Mouse (Mus musculus): ENCODE data around the gene Hira. TPM values are rescaled to one million over a fixed set of nuclear protein-coding genes. Genes with fewer than 3 reads are reported as not detected.
"Not testable (repeated sequence)": the region's sequence is repeated elsewhere in the genome, so short reads cannot be mapped to it uniquely, and the experiment has no call there.

Gene Hira
- polyA plus RNA-seq (2016; fragmentation: Nextera tagmentation; extraction: Ambion mirVana) = 14.2 and 14.6 TPM in 2 replicates

GRCm38 (mm10) chr16:18876442-18877308 is at the start of gene Hira, which contains the start of gene Mrpl40:
Gene Hira, plus strand, starts transcription at chr16:18877037.
Gene Mrpl40, minus strand, starts transcription at chr16:18876862.
- Histone ChIP-seq H3K27me3 (replicated peaks) (no peaks in the 10 kb centered on the region), H3K36me3 (peaks cover 30% of the 10 kb centered on the region), H3K9ac (peak within 1 kb of the TSS; percentile 94), H3K4me3 (peak within 1 kb of the TSS; percentile 94), H3K27ac (ENCODE audit: poor library complexity, severe bottlenecking) (peak within 1 kb of the TSS; percentile 84), H3K4me1 (replicated peaks) (peaks cover 13% of the 10 kb centered on the region), H3K4me2 (peak within 1 kb of the TSS; percentile 95), H3K9me3 (replicated peaks) (no peaks in the 10 kb centered on the region)
- ATAC-seq (ENCODE audit: insufficient number of reproducible peaks, low FRiP score) = peak; percentile 96
- under 1% methylated on average over 93 of the region's 93 CpGs for WGBS

- Histone ChIP-seq H3K36me3 (peaks cover 90% of the 10 kb centered on the region), H3K9ac (no peak overlapping the region), H3K4me1 (replicated peaks) (no peaks in the 10 kb centered on the region), H3K4me3 (no peak overlapping the region), H3K4me2 (no peak overlapping the region), H3K27ac (ENCODE audit: poor library complexity, severe bottlenecking) (no peak overlapping the region), H3K9me3 (replicated peaks) (no peaks in the 10 kb centered on the region), H3K27me3 (replicated peaks) (no peaks in the 10 kb centered on the region)
- 91% methylated on average over 3 of the region's 3 CpGs for WGBS
- ATAC-seq (ENCODE audit: insufficient number of reproducible peaks, low FRiP score) = no peak
Observed at GRCm38 (mm10) chr16:18828630-18829029, 48.2 kb upstream of the Hira start.

- no peak overlapping the region for H3K4me3 ChIP-seq
- no peaks in the 10 kb centered on the region for H3K4me1 ChIP-seq (replicated peaks)
- no peak overlapping the region for H3K4me2 ChIP-seq
- ATAC-seq (ENCODE audit: insufficient number of reproducible peaks, low FRiP score) = no peak
- 79% methylated on average over 6 of the region's 6 CpGs for WGBS
- no peak overlapping the region for H3K27ac ChIP-seq (ENCODE audit: poor library complexity, severe bottlenecking)
- no peak overlapping the region for H3K9ac ChIP-seq
- H3K27me3 ChIP-seq (replicated peaks) = no peaks in the 10 kb centered on the region
- peaks cover 91% of the 10 kb centered on the region for H3K36me3 ChIP-seq
- H3K9me3 ChIP-seq (replicated peaks) = no peaks in the 10 kb centered on the region
Observed at GRCm38 (mm10) chr16:18829102-18829501, 47.7 kb upstream of the Hira start.

GRCm38 (mm10) chr16:18833486-18833885 is 43.4 kb upstream of the Hira start:
- Histone ChIP-seq H3K27ac (ENCODE audit: poor library complexity, severe bottlenecking) (no peak overlapping the region), H3K4me2 (no peak overlapping the region), H3K9ac (no peak overlapping the region), H3K36me3 (peaks cover 60% of the 10 kb centered on the region), H3K9me3 (replicated peaks) (no peaks in the 10 kb centered on the region), H3K4me1 (replicated peaks) (no peaks in the 10 kb centered on the region), H3K4me3 (no peak overlapping the region), H3K27me3 (replicated peaks) (no peaks in the 10 kb centered on the region)
- ATAC-seq (ENCODE audit: insufficient number of reproducible peaks, low FRiP score) = no peak
- WGBS = 76% methylated on average over 2 of the region's 2 CpGs

GRCm38 (mm10) chr16:18836073-18836467 is 40.8 kb upstream of the Hira start:
- H3K4me2 ChIP-seq = peak overlapping the region; percentile 85
- no peak overlapping the region; the same call in 1 of the 2 replicates for H3K9ac ChIP-seq
- H3K36me3 ChIP-seq = peaks cover 47% of the 10 kb centered on the region
- peak overlapping the region; percentile 99 for H3K4me3 ChIP-seq
- ATAC-seq (ENCODE audit: insufficient number of reproducible peaks, low FRiP score) = peak; percentile 19; the same call in 1 of the 2 replicates
- WGBS = 29% methylated on average over 3 of the region's 3 CpGs
- H3K27ac ChIP-seq (ENCODE audit: poor library complexity, severe bottlenecking) = no peak overlapping the region
- H3K4me1 ChIP-seq (replicated peaks) = no peaks in the 10 kb centered on the region
- no peaks in the 10 kb centered on the region for H3K9me3 ChIP-seq (replicated peaks)
- no peaks in the 10 kb centered on the region for H3K27me3 ChIP-seq (replicated peaks)

- peak within 1 kb of the TSS; percentile 99 for H3K4me3 ChIP-seq
- no peak within 1 kb of the TSS for H3K27ac ChIP-seq (ENCODE audit: poor library complexity, severe bottlenecking)
- H3K4me1 ChIP-seq (replicated peaks) = no peaks in the 10 kb centered on the region
- no peaks in the 10 kb centered on the region for H3K27me3 ChIP-seq (replicated peaks)
- peak within 1 kb of the TSS; percentile 85 for H3K4me2 ChIP-seq
- no peaks in the 10 kb centered on the region for H3K9me3 ChIP-seq (replicated peaks)
- WGBS = under 1% methylated on average over 46 of the region's 46 CpGs
- peaks cover 42% of the 10 kb centered on the region for H3K36me3 ChIP-seq
- peak; percentile 97 for ATAC-seq (ENCODE audit: insufficient number of reproducible peaks, low FRiP score)
- peak within 1 kb of the TSS; percentile 94 for H3K9ac ChIP-seq
Observed at GRCm38 (mm10) chr16:18836468-18837208, 40.2 kb upstream of the Hira start, which contains the start of the genes 2510002D24Rik and Gm28539. Gene 2510002D24Rik, plus strand, starts transcription at chr16:18836578. Gene Gm28539, plus strand, starts transcription at chr16:18836584.

- Histone ChIP-seq H3K27me3 (replicated peaks) (no peaks in the 10 kb centered on the region), H3K9me3 (replicated peaks) (no peaks in the 10 kb centered on the region), H3K9ac (no peak overlapping the region), H3K36me3 (peaks cover 27% of the 10 kb centered on the region), H3K27ac (ENCODE audit: poor library complexity, severe bottlenecking) (no peak overlapping the region), H3K4me3 (no peak overlapping the region), H3K4me1 (replicated peaks) (no peaks in the 10 kb centered on the region), H3K4me2 (no peak overlapping the region)
- 94% methylated on average over 4 of the region's 4 CpGs for WGBS
- ATAC-seq (ENCODE audit: insufficient number of reproducible peaks, low FRiP score) = no peak
Observed at GRCm38 (mm10) chr16:18838346-18838745, 38.5 kb upstream of the Hira start.

- no peak for ATAC-seq (ENCODE audit: insufficient number of reproducible peaks, low FRiP score)
- no peak overlapping the region for H3K4me2 ChIP-seq
- H3K4me1 ChIP-seq (replicated peaks) = no peaks in the 10 kb centered on the region
- no peak overlapping the region for H3K9ac ChIP-seq
- no peak overlapping the region for H3K27ac ChIP-seq (ENCODE audit: poor library complexity, severe bottlenecking)
- H3K4me3 ChIP-seq = no peak overlapping the region
- H3K36me3 ChIP-seq = no peaks in the 10 kb centered on the region
- H3K27me3 ChIP-seq (replicated peaks) = no peaks in the 10 kb centered on the region
- WGBS = 82% methylated on average over 15 of the region's 15 CpGs
- H3K9me3 ChIP-seq (replicated peaks) = 0 out of 2 replicates have a peak, but pooled peaks cover 5% of the 10 kb centered on the region
Observed at GRCm38 (mm10) chr16:18846301-18846820, 30.5 kb upstream of the Hira start.

- not testable (repeated sequence) for H3K9ac ChIP-seq; H3K4me2 ChIP-seq; H3K4me1 ChIP-seq (replicated peaks); ATAC-seq (ENCODE audit: insufficient number of reproducible peaks, low FRiP score); H3K27me3 ChIP-seq (replicated peaks); H3K4me3 ChIP-seq; H3K36me3 ChIP-seq; H3K9me3 ChIP-seq (replicated peaks); H3K27ac ChIP-seq (ENCODE audit: poor library complexity, severe bottlenecking)
- 90% methylated on average over 16 of the region's 17 CpGs for WGBS
Observed at GRCm38 (mm10) chr16:18849521-18850190, 27.2 kb upstream of the Hira start.

- no peak overlapping the region for H3K27ac ChIP-seq (ENCODE audit: poor library complexity, severe bottlenecking)
- no peaks in the 10 kb centered on the region for H3K36me3 ChIP-seq
- no peak overlapping the region for H3K4me2 ChIP-seq
- no peak overlapping the region for H3K9ac ChIP-seq
- no peak for ATAC-seq (ENCODE audit: insufficient number of reproducible peaks, low FRiP score)
- H3K9me3 ChIP-seq (replicated peaks) = no peaks in the 10 kb centered on the region
- H3K27me3 ChIP-seq (replicated peaks) = no peaks in the 10 kb centered on the region
- no peak overlapping the region for H3K4me3 ChIP-seq
- no peaks in the 10 kb centered on the region for H3K4me1 ChIP-seq (replicated peaks)
Observed at GRCm38 (mm10) chr16:18858551-18858950, 18.3 kb upstream of the Hira start.
